ENCODE assay signal across 10 mouse cellular contexts in the genomic region with DNA sequence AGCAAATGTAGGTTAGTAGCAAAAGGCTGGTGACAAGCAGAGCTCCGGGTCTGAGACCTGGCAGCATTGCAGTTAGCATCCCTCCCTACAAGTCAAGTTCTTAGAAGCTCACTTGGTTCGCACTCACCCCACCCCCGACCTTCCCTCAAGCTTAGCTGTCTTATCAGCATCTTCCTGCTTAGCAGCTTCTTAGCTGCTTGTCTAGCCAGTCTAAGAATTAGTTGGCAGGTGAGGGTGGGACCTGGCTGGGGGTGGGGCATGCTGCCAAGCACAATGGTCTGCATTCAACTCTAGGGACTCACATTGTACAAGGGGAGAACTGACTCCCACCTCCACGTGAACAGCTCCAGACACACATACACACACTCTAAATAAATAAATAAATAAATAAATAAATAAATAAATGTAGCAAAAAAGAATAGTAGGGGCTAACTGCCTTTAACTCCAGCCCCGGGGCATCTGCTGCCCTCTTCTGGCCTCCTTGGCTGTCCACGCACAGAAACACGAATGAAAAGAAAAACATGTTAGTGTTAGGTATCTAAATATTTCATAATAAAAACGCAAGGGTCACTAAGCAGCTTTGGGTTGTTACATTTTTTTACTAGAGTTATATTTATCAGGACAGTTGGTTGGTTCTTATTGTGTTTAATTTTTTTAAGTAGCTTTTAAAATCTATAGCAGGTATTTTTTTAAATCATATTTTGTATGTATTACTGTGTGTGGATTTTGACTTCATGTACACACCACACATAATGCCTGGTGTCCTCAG. TPM values are rescaled to one million over a fixed set of nuclear protein-coding genes. Genes with fewer than 3 reads are reported as not detected.
A peak's percentile ranks its signal among the peaks of the same experiment; 100 is the strongest.
DNase-seq lines count a peak whose midpoint lies in the region; ATAC-seq and TF ChIP-seq lines count a peak whose summit lies in the region.
"Had no signal": no experiment of that assay in that cellular context is flagged by ENCODE, and none has a peak within 500 bp of the region (broad histone marks: within the 10 kb centered on the region; RNA-seq: fewer than 3 reads in every experiment).

No protein-coding gene starts in this region.

- intact Hi-C loops in heart, adult 2 months (cut with DNase I) = no loop called here
- intact Hi-C loops in heart, postnatal 25 days (cut with DNase I) = no loop called here

- TF ChIP-seq EP300 in heart, adult 2 months (IDR thresholded peaks at IDR 0.05; ENCODE audit: insufficient read depth, low read depth, low read length) = no peak

- H3K4me2 ChIP-seq in neural tube, embryonic 13.5 days = no peak overlapping the region
- H3K4me2 ChIP-seq: embryonic facial prominence, embryonic 13.5 days; hindbrain, embryonic 14.5 days had no signal

- peak; percentile 44 for TF ChIP-seq CTCF in heart, adult 2 months (IDR thresholded peaks at IDR 0.05)

- 60% methylated on average over 8 of the region's 8 CpGs for WGBS in heart, adult 2 months
- 65% methylated on average over 8 of the region's 8 CpGs for WGBS in neural tube, embryonic 13.5 days

- peaks cover 3% of the 10 kb centered on the region for H3K79me2 ChIP-seq in heart, adult 2 months (replicated peaks; ENCODE audit: control insufficient read depth, insufficient read depth, low read length)

- TF ChIP-seq POLR2A in heart, adult 2 months (IDR thresholded peaks at IDR 0.05; ENCODE audit: insufficient read depth, low read depth, low read length) = no peak

- no peak overlapping the region for H3K27ac ChIP-seq in heart, adult 2 months
- H3K27ac ChIP-seq in neural tube, embryonic 13.5 days (replicated peaks) = no peak overlapping the region
- H3K27ac ChIP-seq: embryonic facial prominence, embryonic 13.5 days; hindbrain, embryonic 14.5 days had no signal

- H3K36me3 ChIP-seq in heart, adult 2 months (ENCODE audit: control insufficient read depth, insufficient read depth, low read length) = peaks cover 4% of the 10 kb centered on the region; the same call in 1 of the 2 replicates
- H3K36me3 ChIP-seq in neural tube, embryonic 13.5 days = peaks cover 26% of the 10 kb centered on the region

- no peaks in the 10 kb centered on the region for H3K27me3 ChIP-seq in heart, adult 2 months (ENCODE audit: control insufficient read depth, insufficient read depth, low read length)
- H3K27me3 ChIP-seq in neural tube, embryonic 13.5 days = no peaks in the 10 kb centered on the region
- H3K27me3 ChIP-seq: embryonic facial prominence, embryonic 13.5 days had no signal

- no peak for ATAC-seq in neural tube, embryonic 13.5 days (ENCODE audit: low read depth)

- H3K9me3 ChIP-seq in neural tube, embryonic 13.5 days = no peaks in the 10 kb centered on the region
- H3K9me3 ChIP-seq: embryonic facial prominence, embryonic 13.5 days had no signal

- no peak overlapping the region for H3K9ac ChIP-seq in heart, adult 2 months (ENCODE audit: low read depth, low read length)
- peak overlapping the region; percentile 41; the same call in 1 of the 2 replicates for H3K9ac ChIP-seq in neural tube, embryonic 13.5 days
- H3K9ac ChIP-seq: embryonic facial prominence, embryonic 13.5 days; hindbrain, embryonic 14.5 days had no signal

- no peak overlapping the region for H3K4me3 ChIP-seq in heart, adult 2 months
- no peak overlapping the region for H3K4me3 ChIP-seq in neural tube, embryonic 13.5 days
- H3K4me3 ChIP-seq: embryonic facial prominence, embryonic 13.5 days had no signal

- H3K4me1 ChIP-seq in heart, adult 2 months (ENCODE audit: control insufficient read depth, insufficient read depth, low read length) = peaks cover 2% of the 10 kb centered on the region
- H3K4me1 ChIP-seq in neural tube, embryonic 13.5 days (replicated peaks) = peaks cover 29% of the 10 kb centered on the region

- no peak for DNase-seq in heart, adult 2 months
- DNase-seq in heart, postnatal 25 days (ENCODE audit: low spot score) = no peak
- no peak for DNase-seq in neural tube, embryonic 10.5 days (ENCODE audit: extremely low spot score, low spot score)
- DNase-seq in ZHBTc4 (ENCODE audit: low read depth, low spot score) = peak; percentile 9
- DNase-seq in retina, postnatal 7 days (ENCODE audit: low read depth, low spot score) = peak; percentile 54
- DNase-seq in layer of hippocampus, postnatal 25 days (ENCODE audit: extremely low spot score in 1 of 2, low spot score in 1 of 2) = no peak
- DNase-seq in cerebellum, postnatal 4 days (ENCODE audit: low spot score in 2 of 2) = no peak

RNA-seq across cellular contexts. Expression of a gene that starts 3.4 kb away (rescaled TPM):
- 10 to 100 TPM; 23.7 to 28.1 TPM for total RNA-seq in heart, adult 2 months (2021)
- 12.2 and 18.0 TPM in 2 replicates for polyA plus RNA-seq in heart, adult 2 months (2012; rRNA removed)
- total RNA-seq in heart, postnatal 25 days (2021) = 10 to 100 TPM; 25.7 to 27.4 TPM
- polyA plus RNA-seq in neural tube, embryonic 13.5 days (2015; fragmentation: Nextera tagmentation; extraction: Ambion mirVana) = 23.2 and 25.4 TPM in 2 replicates
- total RNA-seq in layer of hippocampus, postnatal 25 days (2021) = 10 to 100 TPM; 63.8 to 65.3 TPM

RNA-seq across cellular contexts. Expression of a gene that starts 25.8 kb away (rescaled TPM):
- 1 to 10 TPM; 8.9 to 9.9 TPM for total RNA-seq in heart, adult 2 months (2021)
- polyA plus RNA-seq in heart, adult 2 months (2012; rRNA removed) = 3.3 and 6.2 TPM in 2 replicates
- total RNA-seq in heart, postnatal 25 days (2021) = 10 to 100 TPM in 1 of 2 experiments, 1 to 10 TPM in 1; 9.5 to 10.1 TPM
- 27.7 and 28.4 TPM in 2 replicates for polyA plus RNA-seq in neural tube, embryonic 13.5 days (2015; fragmentation: Nextera tagmentation; extraction: Ambion mirVana)
- total RNA-seq in layer of hippocampus, postnatal 25 days (2021) = 10 to 100 TPM; 12.8 to 13.3 TPM

Comparison
In these comparisons a context has a peak if more than half of its experiments do, and no peak if none do; other contexts are left out.
1. DNase-seq: peak in ZHBTc4 (single experiment) and retina, postnatal 7 days (single experiment); none in heart, adult 2 months (0 of 2), heart, postnatal 25 days (single experiment), neural tube, embryonic 10.5 days (single experiment), layer of hippocampus, postnatal 25 days (0 of 2) and cerebellum, postnatal 4 days (0 of 2).